Mouse (Mus musculus) lung, embryonic 15.5 days (tissue): ENCODE measurements around the gene Gspt1. TPM values are rescaled to one million over a fixed set of nuclear protein-coding genes. Genes with fewer than 3 reads are reported as not detected.
A peak's percentile ranks its signal among the peaks of the same experiment; 100 is the strongest.

ENCODE experiments used
- ATAC-seq: fragments of 200-750 bp; cut with Nextera tagmentation; 2 replicates; pipeline ENCODE4 v1.8.0; 2017; ENCODE audit warnings: moderate number of reproducible peaks, borderline replicate concordance; ENCODE audit not compliant: low FRiP score, low TSS enrichment; ENCODE audit errors: extremely low read depth
- H3K27ac ChIP-seq: fragments of 300-500 bp; sonication (generic); 2 replicates; pipeline ENCODE4 v1.5.1; 2015; ENCODE audit warnings: moderate library complexity, mild to moderate bottlenecking, inconsistent platforms
- H3K27me3 ChIP-seq: fragments of 300-500 bp; sonication (generic); 2 replicates; pipeline ENCODE4 v1.6.1; 2015; ENCODE audit warnings: inconsistent platforms
- H3K36me3 ChIP-seq: fragments of 300-500 bp; sonication (generic); 2 replicates; pipeline ENCODE4 v1.6.1; 2015; ENCODE audit warnings: inconsistent platforms
- H3K4me1 ChIP-seq: fragments of 300-500 bp; sonication (generic); 2 replicates; pipeline ENCODE4 v1.6.1; 2015; ENCODE audit warnings: inconsistent platforms
- H3K4me2 ChIP-seq: fragments of 300-500 bp; sonication (generic); 2 replicates; pipeline ENCODE4 v1.6.1; 2015; ENCODE audit warnings: inconsistent platforms, mild to moderate bottlenecking, moderate library complexity
- H3K4me3 ChIP-seq: fragments of 300-500 bp; sonication (generic); 2 replicates; pipeline ENCODE4 v1.5.1; 2015; ENCODE audit warnings: mild to moderate bottlenecking, inconsistent platforms
- H3K9ac ChIP-seq: fragments of 300-500 bp; sonication (generic); 2 replicates; pipeline ENCODE4 v1.6.1; 2015; ENCODE audit warnings: inconsistent platforms
- H3K9me3 ChIP-seq: fragments of 300-500 bp; sonication (generic); 2 replicates; pipeline ENCODE4 v1.6.1; 2016; ENCODE audit warnings: inconsistent platforms
- WGBS: fragments of 180-500 bp; shearing (Covaris S2); methylation state at CpG from one replicate; pipeline ENCODE4 v1.1.7; 2015; 5-methylcytosine and 5-hydroxymethylcytosine counted together
- polyA plus RNA-seq: library from polyadenylated mRNA; unstranded; fragments of >200 nt; fragmentation: Nextera tagmentation; extraction: Ambion mirVana; gene quantifications from 2 replicates; pipeline ENCODE4 v1.2.1, GENCODE M21; 2015

The Gspt1 gene
- polyA plus RNA-seq, 1 experiment from 2014 or later: 75.5 TPM

DNA sequence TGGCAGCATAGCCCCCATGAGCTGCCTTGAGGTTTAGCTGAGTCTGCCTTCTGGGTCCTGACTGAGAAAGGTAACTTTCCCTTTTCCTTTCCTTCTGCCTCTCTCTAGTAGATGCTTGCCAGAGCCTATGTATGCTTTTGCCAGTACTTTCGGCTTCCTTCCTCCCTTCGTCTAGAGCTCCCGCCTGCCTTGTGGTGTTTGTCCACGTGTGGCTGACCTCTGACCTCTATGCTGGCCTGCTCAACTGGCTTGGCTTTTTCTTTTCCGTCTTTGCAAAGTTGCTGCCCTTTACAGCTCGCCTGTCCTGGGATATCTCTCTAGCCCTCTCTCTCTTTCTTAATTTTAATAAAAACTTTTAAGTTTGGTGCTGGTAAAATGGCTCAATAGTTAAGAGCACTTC is 15.7 kb upstream of the Gspt1 start:
- Histone ChIP-seq H3K4me1 (no peaks in the 10 kb centered on the region), H3K27ac (no peak overlapping the region), H3K4me3 (no peak overlapping the region), H3K9me3 (no peaks in the 10 kb centered on the region), H3K9ac (no peak overlapping the region), H3K4me2 (no peak overlapping the region), H3K36me3 (no peaks in the 10 kb centered on the region), H3K27me3 (no peaks in the 10 kb centered on the region)
- 22% methylated on average over 6 of the region's 6 CpGs for WGBS
- no peak for ATAC-seq

DNA sequence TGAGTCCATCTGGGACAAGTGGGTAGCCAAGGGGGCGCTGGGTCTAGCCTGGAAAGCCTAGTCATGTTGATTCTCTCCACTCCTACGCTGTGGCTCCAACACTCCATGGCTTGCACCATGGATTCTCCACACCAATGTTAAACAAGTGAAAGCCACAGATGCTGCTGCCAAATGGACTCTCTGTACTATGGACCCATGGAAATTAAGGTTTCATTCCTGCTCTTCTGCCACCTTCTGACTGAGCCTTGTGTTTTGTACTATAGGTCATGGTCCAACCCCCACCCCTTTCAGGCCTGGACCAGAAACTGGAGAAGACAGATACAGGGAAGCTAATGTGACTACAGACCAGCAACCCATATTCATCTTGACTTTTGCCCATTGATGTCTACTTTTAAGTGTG is 12.4 kb upstream of the Gspt1 start:
- no peaks in the 10 kb centered on the region for H3K27me3 ChIP-seq
- no peaks in the 10 kb centered on the region for H3K9me3 ChIP-seq
- H3K27ac ChIP-seq: no peak overlapping the region
- no peak for ATAC-seq
- no peak overlapping the region for H3K4me3 ChIP-seq
- no peaks in the 10 kb centered on the region for H3K4me1 ChIP-seq
- no peaks in the 10 kb centered on the region for H3K36me3 ChIP-seq
- H3K4me2 ChIP-seq: no peak overlapping the region
- no peak overlapping the region for H3K9ac ChIP-seq
- WGBS: 70% methylated on average over 2 of the region's 2 CpGs

- Histone ChIP-seq H3K36me3 (no peaks in the 10 kb centered on the region), H3K4me1 (no peaks in the 10 kb centered on the region), H3K4me3 (no peak overlapping the region), H3K9ac (no peak overlapping the region), H3K9me3 (no peaks in the 10 kb centered on the region), H3K4me2 (no peak overlapping the region), H3K27me3 (no peaks in the 10 kb centered on the region), H3K27ac (no peak overlapping the region)
- no peak for ATAC-seq
These were observed 9.1 kb upstream of the Gspt1 start for GRCm38 (mm10) chr16:11263266-11263665.

DNA sequence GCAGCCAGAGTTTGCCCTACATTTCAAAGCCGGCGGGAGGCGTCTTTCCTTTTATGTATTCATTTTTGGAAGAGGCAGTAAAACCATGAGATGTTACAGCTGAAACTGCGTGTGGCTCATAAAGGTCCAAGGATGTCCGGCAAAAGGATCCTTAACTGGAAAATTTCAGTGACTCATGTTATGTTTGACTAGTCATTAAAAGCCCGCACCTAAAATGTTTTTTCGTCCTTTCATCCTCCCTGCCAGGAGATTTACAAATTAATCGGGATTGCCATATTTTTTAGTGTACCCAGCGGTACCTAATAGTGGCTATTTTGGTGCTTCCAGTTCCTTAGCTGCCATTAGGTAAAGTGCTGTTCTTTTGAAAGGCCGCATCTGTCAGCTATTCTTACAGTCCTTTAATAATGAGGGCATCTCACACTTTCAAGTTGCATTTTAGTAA is 619 bp upstream of the Gspt1 start:
- ATAC-seq: no peak
- WGBS: 13% methylated on average over 10 of the region's 10 CpGs
- Histone ChIP-seq H3K4me2 (peak overlapping the region; percentile 58), H3K36me3 (no peaks in the 10 kb centered on the region), H3K4me3 (peak overlapping the region; percentile 94), H3K9me3 (no peaks in the 10 kb centered on the region), H3K27me3 (no peaks in the 10 kb centered on the region), H3K27ac (peak overlapping the region; percentile 88), H3K4me1 (peaks cover 12% of the 10 kb centered on the region), H3K9ac (peak overlapping the region; percentile 53)

- Histone ChIP-seq H3K36me3 (no peaks in the 10 kb centered on the region), H3K9ac (peak overlapping the region; percentile 92), H3K27me3 (no peaks in the 10 kb centered on the region), H3K4me3 (peak overlapping the region; percentile 94), H3K4me2 (peak overlapping the region; percentile 69), H3K4me1 (peaks cover 12% of the 10 kb centered on the region), H3K27ac (peak overlapping the region; percentile 95), H3K9me3 (no peaks in the 10 kb centered on the region)
- peak; percentile 47 for ATAC-seq
- WGBS: under 1% methylated on average over 58 of the region's 58 CpGs
These were observed 877 bp downstream of the Gspt1 start for GRCm38 (mm10) chr16:11253065-11253831.

DNA sequence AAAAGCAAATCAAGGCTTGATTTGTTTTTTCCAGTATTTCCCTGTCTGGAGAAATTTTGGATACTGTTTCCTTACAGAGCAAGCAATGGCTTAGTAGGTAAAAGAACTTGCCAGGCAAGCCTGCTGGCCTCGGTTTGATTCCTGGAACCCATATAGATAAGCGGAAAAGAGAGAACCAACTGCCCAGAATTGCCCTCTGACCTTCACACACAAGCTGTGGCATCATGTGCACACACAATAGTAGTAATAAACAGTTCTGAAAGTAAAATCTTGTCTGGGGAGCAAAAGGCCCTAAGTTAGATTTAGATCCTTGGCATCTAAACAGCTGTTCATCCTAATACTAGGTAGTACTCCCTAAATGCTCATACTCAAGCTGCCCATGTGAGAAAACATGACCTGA is 6.3 kb downstream of the Gspt1 start:
- no peaks in the 10 kb centered on the region for H3K36me3 ChIP-seq
- H3K4me1 ChIP-seq: peaks cover 12% of the 10 kb centered on the region
- WGBS: 67% methylated on average over 2 of the region's 2 CpGs
- H3K27ac ChIP-seq: no peak overlapping the region
- no peaks in the 10 kb centered on the region for H3K9me3 ChIP-seq
- H3K4me3 ChIP-seq: no peak overlapping the region
- H3K9ac ChIP-seq: no peak overlapping the region
- ATAC-seq: no peak
- no peaks in the 10 kb centered on the region for H3K27me3 ChIP-seq
- no peak overlapping the region for H3K4me2 ChIP-seq

DNA sequence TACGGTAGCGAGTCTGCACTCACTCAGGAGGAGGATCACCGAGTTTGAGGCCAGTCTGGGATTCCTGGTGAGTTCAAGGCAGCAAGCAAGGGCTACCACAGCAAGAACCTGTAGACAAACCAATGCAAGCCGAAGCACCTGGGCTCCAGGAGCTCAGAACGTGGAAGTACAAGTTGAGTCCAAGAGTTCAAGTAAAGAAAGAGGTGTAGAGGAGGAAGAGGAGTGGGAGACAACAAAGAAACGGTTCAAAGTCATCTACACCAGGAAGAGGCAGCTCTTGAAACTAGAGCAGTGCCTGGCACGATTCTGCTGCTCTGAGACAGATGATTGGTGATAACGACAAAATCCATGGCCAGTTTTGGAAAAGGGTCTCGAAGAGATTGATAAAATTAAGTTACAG is 8.4 kb downstream of the Gspt1 start:
- WGBS: 71% methylated on average over 9 of the region's 9 CpGs
- H3K4me2 ChIP-seq: no peak overlapping the region
- no peaks in the 10 kb centered on the region for H3K27me3 ChIP-seq
- no peak overlapping the region for H3K4me3 ChIP-seq
- H3K4me1 ChIP-seq: no peaks in the 10 kb centered on the region
- ATAC-seq: no peak
- no peak overlapping the region for H3K27ac ChIP-seq
- no peaks in the 10 kb centered on the region for H3K9me3 ChIP-seq
- H3K36me3 ChIP-seq: no peaks in the 10 kb centered on the region
- H3K9ac ChIP-seq: no peak overlapping the region

GRCm38 (mm10) chr16:11242401-11242800 is 11.7 kb downstream of the Gspt1 start:
- Histone ChIP-seq H3K4me2 (no peak overlapping the region), H3K27ac (no peak overlapping the region), H3K4me3 (no peak overlapping the region), H3K9ac (no peak overlapping the region), H3K27me3 (no peaks in the 10 kb centered on the region), H3K36me3 (peaks cover 15% of the 10 kb centered on the region), H3K4me1 (no peaks in the 10 kb centered on the region), H3K9me3 (no peaks in the 10 kb centered on the region)
- no peak for ATAC-seq
- WGBS: 69% methylated on average over 1 of the region's 1 CpGs

DNA sequence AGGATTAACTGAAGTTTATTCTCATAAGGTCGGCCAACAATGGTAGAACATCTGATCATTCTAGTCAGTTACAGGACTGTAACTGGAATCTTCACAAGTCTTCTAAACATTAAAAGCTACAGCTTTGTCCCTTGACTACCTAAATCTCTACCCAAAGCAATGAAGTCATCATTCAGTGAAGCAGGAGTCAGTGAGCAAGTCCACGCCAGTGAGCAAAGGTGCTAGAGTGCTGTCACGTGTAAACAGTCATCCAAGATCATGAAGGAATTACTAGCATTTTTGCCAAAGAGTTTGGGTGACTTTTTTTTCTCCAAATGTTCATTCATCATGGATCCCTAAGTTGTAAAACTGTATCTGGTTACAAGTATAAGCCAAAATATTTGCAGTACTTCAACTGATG is 36.3 kb downstream of the Gspt1 start:
- H3K36me3 ChIP-seq: peaks cover 49% of the 10 kb centered on the region
- no peak for ATAC-seq
- WGBS: 76% methylated on average over 3 of the region's 3 CpGs

DNA sequence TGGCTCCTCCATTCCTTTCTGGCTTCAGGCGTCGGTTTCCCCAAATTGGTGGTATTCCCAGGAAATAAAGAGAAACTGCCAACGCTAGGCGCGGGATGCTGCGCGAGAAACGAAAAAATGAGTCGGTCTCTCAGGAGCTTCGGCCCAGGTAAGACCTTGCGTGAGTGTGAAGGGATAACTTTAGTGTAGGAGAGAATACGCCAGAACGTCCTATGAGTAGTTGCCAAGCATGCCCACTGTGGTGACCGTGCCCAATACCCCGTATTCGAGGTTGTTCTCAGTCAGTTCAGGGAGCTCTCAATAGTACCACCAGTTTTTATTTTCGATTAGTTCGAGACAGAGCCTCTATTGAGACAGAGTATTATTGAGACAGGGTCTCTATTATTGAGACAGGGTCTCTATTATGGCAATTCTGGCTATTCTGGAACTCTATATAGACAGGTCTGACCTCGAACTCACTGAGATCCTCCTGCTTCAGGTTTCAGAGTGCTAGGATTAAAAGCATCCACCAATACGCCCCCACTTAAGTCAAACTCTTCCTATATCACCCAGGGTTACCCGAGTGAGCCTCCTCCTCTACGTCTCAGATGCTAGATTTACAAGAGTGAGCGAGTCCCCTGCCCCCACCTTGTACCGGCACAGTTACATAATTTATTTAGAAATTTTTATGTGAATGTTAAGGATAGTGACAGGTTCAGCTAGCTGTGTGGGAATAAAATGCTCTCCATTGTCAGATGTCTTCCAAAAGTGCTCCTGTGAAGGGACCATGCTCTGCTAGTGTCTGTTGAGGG is 50.3 kb downstream of the Gspt1 start:
- H3K9ac ChIP-seq: peak overlapping the region; percentile 97
- peak overlapping the region; percentile 92 for H3K4me2 ChIP-seq
- H3K4me1 ChIP-seq: peaks cover 28% of the 10 kb centered on the region
- peak overlapping the region; percentile 80 for H3K27ac ChIP-seq
- peak; percentile 28; the same call in 1 of the 2 replicates for ATAC-seq
- no peaks in the 10 kb centered on the region for H3K9me3 ChIP-seq
- peak overlapping the region; percentile 94 for H3K4me3 ChIP-seq
- 3% methylated on average over 24 of the region's 24 CpGs for whole genome bisulfite sequencing
- no peaks in the 10 kb centered on the region for H3K27me3 ChIP-seq
- H3K36me3 ChIP-seq: peaks cover 33% of the 10 kb centered on the region

More for the DNA sequence above, 36.3 kb downstream of the Gspt1 start:
- Histone ChIP-seq H3K4me2 (no peak overlapping the region), H3K9me3 (no peaks in the 10 kb centered on the region), H3K27me3 (no peaks in the 10 kb centered on the region), H3K4me3 (no peak overlapping the region), H3K27ac (no peak overlapping the region), H3K4me1 (no peaks in the 10 kb centered on the region), H3K9ac (no peak overlapping the region)

- peak; percentile 98 for ATAC-seq
- Histone ChIP-seq H3K9me3 (no peaks in the 10 kb centered on the region), H3K27me3 (no peaks in the 10 kb centered on the region), H3K4me3 (peak within 1 kb of the TSS; percentile 94), H3K4me1 (peaks cover 28% of the 10 kb centered on the region), H3K4me2 (peak within 1 kb of the TSS; percentile 92), H3K9ac (peak within 1 kb of the TSS; percentile 97), H3K36me3 (peaks cover 38% of the 10 kb centered on the region), H3K27ac (peak within 1 kb of the TSS; percentile 80)
- under 1% methylated on average over 68 of the region's 68 CpGs for WGBS
These were observed 51.3 kb downstream of the Gspt1 start, which contains the start of gene Rsl1d1 for GRCm38 (mm10) chr16:11202571-11203554. TSS of gene Rsl1d1 (minus strand) at chr16:11203331.
